Mouse (Mus musculus): ENCODE measurements around the gene Ncstn. TPM values are rescaled to one million over a fixed set of nuclear protein-coding genes. Genes with fewer than 3 reads are reported as not detected.

Gene Ncstn
- 10 to 100 TPM; 23.6 to 28.9 (median 24.8) TPM for total RNA-seq (2022)

DNA sequence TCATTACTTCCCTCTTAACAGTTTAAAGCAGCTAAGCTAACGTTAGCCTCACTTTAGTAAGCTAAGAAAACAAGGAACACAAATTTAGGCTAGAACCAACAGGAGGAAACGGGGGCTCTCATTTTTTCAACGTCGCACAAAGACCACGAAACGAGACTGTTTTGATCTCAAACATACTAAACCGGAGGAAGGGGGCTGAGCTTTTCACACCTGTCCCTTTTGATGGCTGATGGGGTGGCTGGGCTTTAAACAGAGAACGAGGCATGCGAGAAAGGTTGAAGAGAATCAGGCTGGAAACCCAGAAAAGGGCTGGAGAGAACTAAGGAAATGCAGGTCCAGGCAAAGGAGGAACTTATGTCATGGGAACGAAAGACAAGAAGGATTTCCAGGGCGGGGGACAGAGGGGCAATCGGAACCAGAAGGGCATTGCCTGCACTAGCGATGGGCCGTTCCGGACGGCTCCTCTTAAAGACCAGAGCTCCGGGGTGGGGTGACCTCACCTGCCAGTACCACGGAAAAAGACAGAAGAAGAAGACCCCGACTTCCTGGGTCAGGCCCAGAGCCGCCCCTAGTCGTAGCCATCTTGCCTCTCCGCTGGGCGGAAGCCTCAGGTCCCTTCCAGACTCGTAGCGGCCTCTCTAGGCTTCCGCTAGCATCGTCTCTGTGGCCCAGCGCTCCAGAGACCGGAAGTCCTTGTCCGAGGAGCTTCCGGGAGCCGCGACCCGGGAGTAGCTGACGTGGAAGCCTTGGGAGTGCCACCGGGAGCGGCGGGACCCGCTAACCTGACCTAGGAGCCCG lies at the start of gene Ncstn, which contains the start of gene Copa:
Gene Ncstn (minus strand): TSS at position 695 of the 798 bp plus-strand sequence.
Gene Copa (plus strand): TSS at position 429 of the 798 bp plus-strand sequence.
- peak; percentile 87 to 91 for DNase-seq (ENCODE audit: low spot score in 2 of 2)

DNA sequence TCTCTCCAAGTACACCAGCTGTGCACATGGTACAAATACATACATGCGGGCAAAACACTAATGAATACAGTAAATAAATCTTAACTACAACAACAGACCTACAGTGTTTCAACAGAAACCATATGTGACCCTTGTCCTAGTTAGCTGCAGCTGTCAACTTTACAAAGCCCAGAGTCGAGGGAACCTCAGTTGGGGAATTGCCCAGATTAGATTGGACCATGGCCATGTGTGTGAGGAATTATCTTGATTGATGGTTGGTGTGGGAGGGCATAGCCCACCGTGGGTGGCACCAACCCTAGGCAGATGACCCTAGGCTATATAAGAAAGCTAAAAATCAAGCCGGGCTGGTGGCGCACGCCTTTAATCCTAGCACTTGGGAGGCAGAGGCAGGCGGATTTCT lies 49.7 kb upstream of the Ncstn start:
- DNase-seq (ENCODE audit: low spot score in 2 of 2), result no peak

DNA sequence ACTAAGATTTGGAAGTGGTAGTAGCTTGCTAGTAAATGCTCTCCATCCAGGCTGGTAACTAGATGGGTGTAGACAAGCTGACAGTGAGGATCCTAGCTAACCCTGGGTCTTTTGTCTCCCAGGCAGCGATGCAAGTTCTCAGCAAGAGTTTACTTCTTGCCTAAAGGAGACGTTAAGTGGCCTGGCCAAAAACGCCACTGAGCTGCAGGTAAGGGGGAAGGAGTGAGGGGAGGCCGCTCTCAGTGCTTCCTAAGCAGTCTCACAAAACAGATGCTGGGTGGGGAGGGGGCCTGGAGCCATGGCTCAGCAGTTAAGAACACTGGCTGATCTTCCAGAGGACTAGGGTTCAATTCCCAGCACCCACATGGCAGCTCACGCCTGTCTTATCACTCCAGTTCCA lies 47.2 kb upstream of the Ncstn start:
- DNase-seq (ENCODE audit: low spot score in 2 of 2), result no peak

DNA sequence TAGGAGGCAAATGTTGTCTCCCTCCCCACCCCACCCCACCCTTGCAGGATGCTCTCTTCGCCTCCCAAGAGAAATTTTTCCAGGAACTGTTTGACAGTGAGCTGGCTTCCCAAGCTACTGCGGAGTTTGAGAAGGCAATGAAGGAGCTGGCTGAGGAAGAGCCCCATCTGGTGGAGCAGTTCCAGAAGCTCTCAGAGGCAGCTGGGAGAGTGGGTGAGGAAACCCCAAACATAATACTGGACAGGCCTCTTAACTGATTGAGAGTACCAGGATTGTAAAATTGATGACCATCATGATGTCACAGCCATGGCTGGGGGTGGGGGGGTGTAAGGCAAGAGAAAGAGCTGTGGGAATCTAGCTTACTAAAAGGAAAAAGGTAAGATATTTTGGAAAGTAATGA lies 46.5 kb upstream of the Ncstn start:
- DNase-seq (ENCODE audit: low spot score in 2 of 2), result no peak

DNA sequence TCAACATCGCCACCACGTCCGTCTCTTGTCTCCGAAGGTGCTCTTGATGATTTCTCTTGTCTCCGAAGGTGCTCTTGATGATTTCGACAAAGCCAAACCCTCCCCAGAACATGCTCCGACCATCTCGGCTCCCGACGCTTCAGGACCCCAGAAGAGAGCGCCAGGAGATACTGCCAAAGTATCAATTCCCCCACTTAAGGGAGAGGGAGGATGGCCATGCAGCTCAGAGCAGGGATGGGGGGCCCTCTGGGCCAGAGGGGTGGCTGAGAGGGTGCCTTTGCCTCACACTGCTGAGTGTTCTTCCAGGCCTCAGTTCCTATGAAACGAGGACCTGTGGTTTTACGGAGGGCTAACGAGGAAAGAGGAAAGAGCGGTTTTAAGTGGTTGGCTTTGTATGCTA lies 46.0 kb upstream of the Ncstn start:
- DNase-seq (ENCODE audit: low spot score in 2 of 2), result no peak

DNA sequence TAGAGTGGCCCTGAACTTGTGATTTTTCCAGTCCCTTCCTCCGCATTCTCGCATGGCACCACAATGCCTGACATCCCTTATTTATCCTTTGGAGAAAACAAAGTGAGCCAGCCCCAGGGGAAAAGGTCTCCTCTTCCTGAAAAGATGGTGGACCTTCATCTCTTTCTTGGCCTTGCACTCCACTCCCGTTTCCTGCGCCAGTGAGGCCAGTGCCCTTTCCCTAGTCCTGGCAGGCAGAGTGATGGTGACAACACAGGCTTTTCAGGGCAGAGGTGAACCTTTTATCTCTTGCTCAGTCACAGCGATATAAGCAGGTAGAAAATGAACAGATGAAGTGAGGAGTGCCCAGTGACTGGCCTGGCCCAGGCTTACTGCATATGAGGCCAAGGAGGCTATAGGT lies 44.9 kb upstream of the Ncstn start:
- no peak for DNase-seq (ENCODE audit: low spot score in 2 of 2)

DNA sequence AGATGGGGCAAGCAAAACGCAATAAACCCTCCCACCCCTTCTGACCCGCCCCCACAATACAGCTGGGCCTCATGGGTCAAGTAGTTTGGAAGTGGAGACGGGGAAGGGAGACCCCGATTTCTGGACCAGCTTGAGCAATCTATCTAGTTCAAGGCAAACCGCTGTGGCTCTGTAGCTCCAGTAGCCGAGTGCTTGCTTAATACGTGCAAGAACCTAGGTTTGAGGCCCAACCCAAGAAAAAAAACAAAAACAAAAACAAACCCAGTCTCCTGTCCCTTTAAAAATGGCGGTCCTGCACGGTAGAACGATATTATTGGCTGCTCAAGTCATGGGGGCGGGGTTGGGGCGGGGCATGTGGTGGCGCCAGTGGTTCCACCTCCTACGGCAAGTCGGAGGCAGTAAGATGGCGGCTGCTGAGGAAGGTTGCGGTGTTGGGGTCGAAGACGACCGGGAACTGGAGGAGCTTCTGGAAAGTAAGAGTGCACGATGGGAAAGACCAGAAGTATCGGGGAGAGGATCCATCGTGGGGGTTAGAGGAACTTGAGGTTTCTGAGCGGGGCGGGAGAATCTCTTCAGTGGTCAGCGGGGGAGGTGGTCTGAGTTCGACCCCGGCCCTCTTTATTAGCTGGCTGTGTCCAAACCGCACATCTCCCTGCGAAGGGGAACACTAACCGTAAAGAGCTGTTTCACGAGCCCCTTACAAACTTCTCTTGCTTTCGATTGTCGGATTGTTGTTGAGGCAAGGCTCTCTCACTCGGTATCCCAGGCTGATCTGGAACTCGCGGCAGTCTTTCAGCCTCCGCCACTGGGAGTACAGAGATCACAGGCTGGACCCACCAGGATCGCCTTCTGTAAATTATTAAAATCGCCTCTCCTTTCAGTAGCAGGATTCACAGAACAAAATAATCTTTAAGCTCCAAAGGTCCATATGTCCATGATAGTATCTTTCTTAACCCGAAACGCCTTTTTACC lies 44.1 kb upstream of the Ncstn start, which contains the start of gene Pex19:
Gene Pex19 (plus strand): TSS at position 380 of the 972 bp plus-strand sequence.
- DNase-seq (ENCODE audit: low spot score in 2 of 2), result peak; percentile 27 to 54

DNA sequence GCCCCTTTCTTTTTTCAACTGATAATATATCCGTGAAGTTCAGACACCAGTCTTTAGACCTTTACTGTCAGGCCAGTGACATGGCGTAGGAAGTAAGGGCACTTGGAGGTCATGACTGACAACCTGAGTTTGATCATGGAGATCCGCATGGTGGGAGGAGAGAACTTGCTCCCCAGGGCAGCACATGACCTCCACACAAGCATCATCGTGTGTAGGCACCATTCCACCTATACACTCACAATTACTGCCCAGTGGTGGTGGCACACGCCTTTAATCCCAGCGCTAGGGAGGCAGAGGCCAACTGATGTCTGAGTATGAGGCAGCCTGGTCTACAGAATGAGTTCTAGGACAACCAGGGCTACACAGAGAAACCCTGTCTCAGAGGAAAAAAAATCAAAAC lies 42.0 kb upstream of the Ncstn start:
- no peak for DNase-seq (ENCODE audit: low spot score in 2 of 2)

DNA sequence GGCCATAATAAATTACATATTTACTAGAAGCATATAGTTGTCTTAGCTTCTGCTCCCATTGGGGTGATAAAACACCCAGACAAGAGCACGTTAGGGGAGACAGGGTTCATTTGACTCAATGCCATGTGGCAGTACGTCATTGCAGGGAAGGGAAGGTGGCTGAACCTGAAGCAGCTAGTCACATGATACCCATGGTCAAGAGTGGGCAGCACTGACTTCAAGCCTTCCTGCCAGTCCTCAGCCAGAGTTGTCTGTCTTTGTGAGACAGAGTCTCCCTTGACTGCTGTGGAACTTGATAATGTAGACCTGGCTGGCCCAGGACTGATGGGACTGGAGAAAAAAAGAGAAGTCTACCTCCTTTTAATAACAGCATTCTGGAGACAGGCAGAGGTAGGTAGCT lies 40.1 kb upstream of the Ncstn start:
- DNase-seq (ENCODE audit: low spot score in 2 of 2), result no peak

DNA sequence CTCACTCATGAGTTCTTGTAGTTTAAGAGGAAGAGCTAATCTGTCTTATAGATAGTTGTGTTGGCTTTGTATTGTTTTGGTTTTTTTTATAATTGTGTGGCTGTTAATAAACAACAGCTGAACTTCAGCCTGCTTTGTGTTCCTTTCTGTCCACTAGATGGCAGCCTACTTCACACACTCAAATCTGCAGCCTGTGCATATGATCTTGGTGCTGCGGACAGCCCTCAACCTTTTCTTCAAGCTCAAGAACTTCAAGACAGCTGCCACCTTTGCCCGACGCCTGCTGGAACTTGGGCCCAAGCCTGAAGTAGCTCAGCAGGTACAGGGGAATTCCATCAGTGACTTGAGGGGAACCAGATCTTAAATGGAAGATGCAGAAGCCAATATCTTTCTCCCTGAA lies 37.1 kb upstream of the Ncstn start:
- DNase-seq (ENCODE audit: low spot score in 2 of 2), result peak in 1 of 2 experiments; percentile 31

DNA sequence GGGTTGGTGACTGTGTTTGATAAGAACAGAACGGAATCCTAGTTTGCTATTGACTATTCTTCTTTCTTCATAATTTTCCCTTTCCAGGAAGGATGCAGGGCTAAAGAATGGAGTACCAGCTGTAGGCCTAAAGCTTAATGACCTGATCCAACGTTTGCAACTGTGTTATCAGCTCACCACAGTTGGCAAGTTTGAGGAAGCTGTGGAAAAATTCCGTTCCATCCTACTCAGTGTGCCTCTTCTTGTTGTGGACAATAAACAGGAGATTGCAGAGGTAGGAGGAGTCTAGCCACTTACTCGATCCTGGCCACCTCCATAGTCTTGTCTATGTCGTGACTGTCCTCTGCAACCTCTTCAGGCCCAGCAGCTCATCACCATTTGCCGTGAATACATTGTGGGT lies 36.5 kb upstream of the Ncstn start:
- DNase-seq (ENCODE audit: low spot score in 2 of 2), result no peak

DNA sequence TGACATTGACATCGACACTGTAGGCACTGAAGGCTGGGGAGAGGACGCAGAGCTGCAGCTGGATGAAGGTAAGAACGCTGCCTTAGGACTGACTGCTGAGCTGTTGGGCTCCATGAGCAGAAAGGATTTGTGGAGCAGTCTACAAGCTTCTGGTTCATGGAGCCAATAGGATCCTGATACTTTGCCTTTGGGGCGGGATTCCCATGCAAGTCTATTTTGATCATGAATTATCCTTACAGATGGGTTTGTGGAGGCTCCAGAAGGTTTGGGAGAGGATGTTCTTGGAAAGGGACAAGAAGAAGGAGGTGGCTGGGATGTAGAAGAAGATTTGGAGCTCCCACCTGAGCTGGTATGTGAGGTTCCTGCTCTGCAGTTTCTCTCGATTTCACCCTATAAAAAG lies 34.4 kb upstream of the Ncstn start:
- no peak for DNase-seq (ENCODE audit: low spot score in 2 of 2)

DNA sequence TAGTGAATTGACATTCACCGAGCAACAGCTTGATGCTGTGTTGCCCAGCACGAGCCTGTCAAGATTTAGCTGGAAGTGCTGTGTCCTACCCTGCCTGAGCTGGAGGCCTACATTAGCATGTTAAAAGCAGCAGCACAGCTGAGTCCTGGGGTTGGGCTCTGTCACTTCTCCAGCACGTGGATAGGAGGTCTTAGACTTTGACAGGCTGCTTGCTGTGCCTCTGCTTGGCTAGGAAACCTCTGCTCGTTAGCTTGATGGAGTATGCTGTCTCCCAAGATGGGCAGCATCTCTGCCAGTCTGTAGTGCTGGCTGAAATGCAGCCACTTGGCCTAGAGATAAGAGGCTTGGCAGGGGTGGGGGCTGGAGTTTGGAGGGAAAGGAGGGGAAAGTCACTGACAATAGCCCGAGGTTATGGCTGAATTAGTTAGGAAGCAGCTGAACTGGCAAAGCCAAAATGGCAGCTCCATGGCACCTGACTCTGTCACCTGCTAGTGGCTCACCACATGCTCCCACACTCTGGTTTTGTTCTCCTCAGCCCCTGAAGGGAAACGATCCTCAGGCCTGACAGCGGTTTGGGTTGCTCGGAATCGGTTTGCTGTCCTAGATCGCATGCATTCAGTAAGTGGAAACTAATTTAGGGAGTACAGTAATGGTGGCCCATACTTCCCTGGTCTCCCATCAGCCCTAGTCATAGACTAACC lies 25.3 kb upstream of the Ncstn start:
- DNase-seq (ENCODE audit: low spot score in 2 of 2), result no peak

DNA sequence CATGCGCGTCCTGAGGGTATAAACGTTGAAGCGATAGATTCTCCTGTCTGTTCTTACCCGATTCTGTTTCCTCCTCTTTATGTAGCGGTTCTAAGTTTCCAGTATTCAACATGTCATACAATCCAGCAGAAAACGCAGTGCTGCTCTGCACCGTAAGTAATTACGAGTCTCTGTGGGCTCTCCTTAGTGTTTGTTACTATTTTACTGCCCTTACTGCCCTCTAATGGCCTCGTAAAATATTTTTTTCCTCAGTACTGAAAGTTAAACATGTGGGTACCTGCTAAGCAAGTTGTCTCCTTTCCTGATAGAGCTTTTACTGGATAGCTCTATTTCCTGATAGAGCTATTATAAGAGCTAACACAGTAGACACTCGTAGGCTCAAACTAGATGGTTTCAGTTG lies 22.5 kb upstream of the Ncstn start:
- DNase-seq (ENCODE audit: low spot score in 2 of 2), result no peak

DNA sequence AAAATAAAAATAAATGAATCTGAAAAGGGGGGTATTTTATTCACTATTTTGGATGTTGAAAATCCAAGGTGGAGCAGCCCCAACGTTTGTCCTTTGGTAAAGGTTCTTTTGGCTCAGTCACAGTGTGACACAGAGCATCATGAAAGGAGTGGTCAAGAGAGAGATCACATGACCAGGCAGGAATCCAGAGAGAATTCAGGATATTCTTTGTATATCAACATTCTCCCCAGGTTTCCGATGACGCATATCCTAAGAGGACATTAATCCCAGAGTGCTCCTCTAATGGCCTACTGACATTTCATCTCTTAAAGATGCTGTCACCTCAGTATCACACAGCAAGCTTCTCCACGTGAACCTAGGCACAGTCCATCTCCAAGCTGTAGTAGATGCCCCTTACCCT lies 21.0 kb upstream of the Ncstn start:
- DNase-seq (ENCODE audit: low spot score in 2 of 2), result no peak

DNA sequence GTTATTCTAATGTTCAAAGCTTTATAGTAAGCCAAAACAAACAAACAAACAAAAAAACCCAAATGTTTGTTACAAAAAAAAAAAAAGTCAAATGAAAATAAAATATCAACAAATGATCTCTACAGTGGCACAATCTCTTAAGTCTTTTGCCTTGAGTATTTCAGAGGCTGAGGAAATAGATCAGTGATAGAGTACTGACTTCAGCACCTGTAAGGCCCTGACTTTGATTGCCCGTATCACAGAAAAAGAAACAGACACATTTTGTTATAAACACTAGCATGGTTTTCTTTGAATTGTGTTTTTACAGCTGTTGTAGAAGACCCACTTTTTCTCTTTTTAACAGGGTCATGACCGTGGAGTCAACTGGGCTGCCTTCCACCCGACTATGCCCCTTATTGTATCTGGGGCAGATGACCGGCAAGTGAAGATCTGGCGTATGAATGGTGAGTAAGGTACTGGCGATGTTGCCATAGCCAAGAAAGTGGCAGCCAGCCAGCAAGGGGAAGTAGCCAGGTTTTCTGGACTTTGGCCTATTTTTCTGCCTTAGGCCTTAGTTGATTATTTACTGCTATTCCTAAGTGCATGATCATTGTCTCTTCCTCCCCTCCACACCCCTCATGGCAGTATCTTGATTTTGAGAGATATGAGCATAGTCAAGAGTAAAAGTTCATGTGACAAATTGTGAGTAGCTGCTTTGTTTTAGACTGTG lies 16.9 kb upstream of the Ncstn start:
- DNase-seq (ENCODE audit: low spot score in 2 of 2), result no peak

DNA sequence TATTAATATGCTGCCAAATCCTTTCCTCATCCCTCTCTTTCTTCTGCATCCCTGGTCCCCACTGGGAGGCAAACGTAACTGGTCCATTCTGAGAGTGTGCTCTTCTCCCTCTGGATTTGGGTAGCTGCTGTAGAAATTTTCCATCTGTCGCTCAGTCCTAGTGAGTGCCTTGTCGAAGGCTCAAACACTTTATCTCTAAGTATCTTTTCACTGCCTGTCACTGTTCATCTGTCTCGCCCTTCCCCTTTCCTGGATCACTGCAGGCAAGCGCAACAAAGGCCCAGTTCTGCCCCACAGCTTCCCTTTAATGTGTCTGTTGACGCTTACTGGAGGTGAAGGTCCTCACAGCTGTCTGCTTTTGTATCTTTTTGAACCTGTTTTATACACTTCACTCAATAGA lies 12.6 kb upstream of the Ncstn start:
- no peak for DNase-seq (ENCODE audit: low spot score in 2 of 2)

DNA sequence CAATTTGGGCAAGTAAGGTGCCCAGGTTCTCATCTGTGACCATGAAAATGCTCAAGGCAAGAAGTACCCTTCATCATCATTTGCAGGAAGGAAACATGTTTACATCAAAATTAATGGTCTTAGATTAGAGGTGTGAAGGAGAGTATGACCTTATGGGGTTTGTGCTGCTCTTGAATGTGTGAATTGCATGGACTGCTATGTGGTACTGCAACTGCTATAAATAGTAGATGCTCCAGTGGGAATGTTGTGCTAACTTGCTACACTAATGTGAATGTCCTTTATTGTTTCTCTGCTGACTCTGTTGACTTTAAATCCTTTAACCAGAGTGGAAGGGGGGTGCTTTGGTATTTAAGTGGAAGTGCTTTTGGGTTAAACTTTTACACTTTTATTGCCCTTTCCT lies 11.7 kb upstream of the Ncstn start:
- no peak for DNase-seq (ENCODE audit: low spot score in 2 of 2)

DNA sequence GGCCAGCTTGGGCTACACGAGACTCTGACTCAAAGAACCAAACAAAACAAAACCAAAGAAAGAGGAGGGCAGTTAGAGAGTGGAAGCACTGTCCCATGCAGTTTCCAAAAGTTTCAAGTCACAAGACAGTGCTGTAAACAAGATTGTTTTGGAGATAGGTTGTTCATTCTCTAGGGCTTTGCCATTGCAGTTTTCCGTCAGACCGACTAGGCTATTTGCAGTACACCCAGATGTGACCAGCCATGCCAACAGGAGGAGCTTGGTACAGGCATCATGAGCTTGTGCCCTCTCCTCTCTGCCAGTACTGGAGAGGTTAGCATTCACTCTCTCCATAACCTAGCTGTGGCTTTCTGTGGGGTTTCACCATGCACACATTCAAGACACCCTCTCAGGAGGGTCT lies 10.9 kb upstream of the Ncstn start:
- no peak for DNase-seq (ENCODE audit: low spot score in 2 of 2)

DNA sequence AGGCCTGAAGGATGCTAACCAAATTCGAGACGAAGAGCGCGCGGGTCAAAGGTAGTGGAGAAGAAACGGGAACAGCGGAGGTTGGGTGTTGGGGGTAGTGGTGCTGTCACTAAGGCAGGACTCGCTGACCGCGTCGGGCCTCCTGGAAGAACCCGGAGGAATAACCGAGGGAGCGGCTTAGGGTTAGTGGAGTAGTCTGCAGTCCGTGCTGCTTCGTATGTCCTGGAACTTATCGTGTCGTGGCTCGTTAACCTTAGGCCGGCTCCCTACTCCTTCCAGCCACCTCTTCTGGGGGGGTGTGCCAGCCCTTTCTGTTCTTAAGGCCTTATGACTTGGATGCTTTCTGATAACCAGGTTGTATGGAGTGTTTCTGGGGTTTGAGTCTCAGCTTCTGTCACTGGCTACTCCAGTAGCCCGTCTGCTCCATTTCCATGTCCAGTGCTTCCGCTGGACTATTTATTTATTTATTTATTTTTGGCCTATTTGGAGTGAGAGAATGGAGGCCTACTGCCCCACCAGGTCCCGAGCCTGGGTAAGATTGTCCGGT lies 377 bp upstream of the Ncstn start:
- DNase-seq (ENCODE audit: low spot score in 2 of 2), result no peak

DNA sequence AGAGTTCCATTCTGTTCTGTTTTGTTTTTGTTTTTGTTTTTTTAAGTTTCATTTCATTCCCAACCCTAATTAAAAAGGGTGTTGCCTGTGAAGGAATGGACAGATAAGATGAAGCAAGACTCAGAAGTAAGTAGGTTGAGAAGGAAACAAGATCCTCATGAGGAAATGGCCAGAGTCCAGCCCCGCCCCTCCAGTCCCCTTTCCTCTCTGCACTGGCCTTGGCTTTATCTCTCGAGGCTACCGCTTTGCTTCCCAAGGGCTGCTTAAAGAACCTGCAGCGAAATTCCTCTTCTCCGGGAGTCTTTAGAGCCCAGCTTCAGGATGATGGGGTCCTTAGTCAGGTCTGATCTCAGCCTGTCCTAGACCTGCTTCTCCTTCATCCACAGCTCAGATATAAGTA lies 4.6 kb downstream of the Ncstn start:
- no peak for DNase-seq (ENCODE audit: low spot score in 2 of 2)

Data from gastrocnemius, adult 8-10 months (tissue).